ENCODE assay signal across 24 mouse cellular contexts in the genomic region with DNA sequence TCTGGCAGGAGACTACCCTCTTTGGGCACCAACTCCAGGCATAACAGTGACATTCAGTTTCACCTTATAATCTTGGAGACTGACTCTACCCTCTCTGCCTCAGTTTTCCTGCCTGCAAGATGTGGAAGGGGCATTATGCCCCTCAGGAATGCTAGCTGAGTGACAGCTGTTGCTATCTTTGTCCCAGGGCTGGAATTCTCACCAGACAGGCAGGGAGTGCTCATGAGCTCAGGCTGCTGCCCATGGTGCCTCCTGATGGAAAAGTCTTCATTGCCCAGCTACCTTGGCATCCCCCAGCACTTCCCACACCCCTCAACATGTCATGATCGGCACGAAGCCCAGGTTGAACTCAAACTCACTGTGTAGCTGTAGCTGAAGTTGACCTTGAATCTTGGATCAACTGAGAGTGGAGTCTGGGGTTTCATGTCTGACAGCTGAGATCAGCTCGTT. TPM values are rescaled to one million over a fixed set of nuclear protein-coding genes. Genes with fewer than 3 reads are reported as not detected.
A peak's percentile ranks its signal among the peaks of the same experiment; 100 is the strongest.
DNase-seq lines count a peak whose midpoint lies in the region; ATAC-seq and TF ChIP-seq lines count a peak whose summit lies in the region.
"Had no signal": no experiment of that assay in that cellular context is flagged by ENCODE, and none has a peak within 500 bp of the region (broad histone marks: within the 10 kb centered on the region; RNA-seq: fewer than 3 reads in every experiment).

No protein-coding gene starts in this region.

- no peak for DNase-seq in embryonic facial prominence, embryonic 10.5 days (ENCODE audit: low spot score)
- no peak for DNase-seq in liver, embryonic 13.5 days
- no peak for DNase-seq in liver, embryonic 11.5 days (ENCODE audit: low spot score)
- DNase-seq in left cerebral cortex, adult 2 months (ENCODE audit: extremely low spot score in 1 of 2, low spot score in 2 of 2), result no peak
- DNase-seq in thymus, postnatal 14 days, result no peak
- DNase-seq: adrenal gland, postnatal 14 days; cerebellum, adult 2 months; kidney, adult 8-10 months; kidney, postnatal 4 days; left cerebral cortex, postnatal 4 days; lung, adult 18-20 months; lung, postnatal 4 days; spleen, adult 18-20 months; thymus, postnatal 4 days had no signal

- H3K27me3 ChIP-seq in embryonic facial prominence, embryonic 13.5 days, result no peaks in the 10 kb centered on the region
- H3K27me3 ChIP-seq in embryonic facial prominence, embryonic 10.5 days (replicated peaks; ENCODE audit: low read depth, poor library complexity, severe bottlenecking), result no peaks in the 10 kb centered on the region
- H3K27me3 ChIP-seq in liver, embryonic 13.5 days, result no peaks in the 10 kb centered on the region
- no peaks in the 10 kb centered on the region for H3K27me3 ChIP-seq in liver, embryonic 11.5 days (replicated peaks; ENCODE audit: control insufficient read depth, insufficient read depth, low read length)
- H3K27me3 ChIP-seq in heart, embryonic 13.5 days (replicated peaks), result no peaks in the 10 kb centered on the region
- no peaks in the 10 kb centered on the region for H3K27me3 ChIP-seq in limb, embryonic 15.5 days
- H3K27me3 ChIP-seq: hindbrain, embryonic 15.5 days; neural tube, embryonic 12.5 days had no signal

- ATAC-seq in embryonic facial prominence, embryonic 13.5 days (ENCODE audit: insufficient number of reproducible peaks, insufficient read depth, low FRiP score, low TSS enrichment, low read depth), result no peak
- no peak for ATAC-seq in liver, embryonic 13.5 days (ENCODE audit: low read depth)
- no peak for ATAC-seq in liver, embryonic 11.5 days (replicated peaks; ENCODE audit: low FRiP score)
- ATAC-seq in heart, embryonic 13.5 days (ENCODE audit: extremely low read depth, insufficient number of reproducible peaks, low FRiP score, low TSS enrichment), result no peak
- no peak for ATAC-seq in limb, embryonic 15.5 days (ENCODE audit: insufficient number of reproducible peaks, low FRiP score, low TSS enrichment, low read depth)
- ATAC-seq: midbrain, embryonic 16.5 days had no signal

- peaks cover 62% of the 10 kb centered on the region for H3K36me3 ChIP-seq in embryonic facial prominence, embryonic 13.5 days
- peaks cover 69% of the 10 kb centered on the region for H3K36me3 ChIP-seq in embryonic facial prominence, embryonic 10.5 days (replicated peaks)
- H3K36me3 ChIP-seq in liver, embryonic 13.5 days, result peaks cover 61% of the 10 kb centered on the region
- H3K36me3 ChIP-seq in liver, embryonic 11.5 days (ENCODE audit: control insufficient read depth, insufficient read depth, low read length), result peaks cover 27% of the 10 kb centered on the region
- peaks cover 58% of the 10 kb centered on the region for H3K36me3 ChIP-seq in heart, embryonic 13.5 days
- peaks cover 57% of the 10 kb centered on the region for H3K36me3 ChIP-seq in limb, embryonic 15.5 days

- no peak for TF ChIP-seq CTCF in left cerebral cortex, adult 2 months (IDR thresholded peaks at IDR 0.05)

- H3K9ac ChIP-seq in embryonic facial prominence, embryonic 13.5 days, result no peak overlapping the region
- H3K9ac ChIP-seq in liver, embryonic 13.5 days, result no peak overlapping the region
- no peak overlapping the region for H3K9ac ChIP-seq in liver, embryonic 11.5 days (ENCODE audit: low read depth, low read length)
- H3K9ac ChIP-seq in heart, embryonic 13.5 days, result peak overlapping the region; percentile 75
- no peak overlapping the region for H3K9ac ChIP-seq in limb, embryonic 15.5 days
- H3K9ac ChIP-seq: hindbrain, embryonic 15.5 days; neural tube, embryonic 12.5 days had no signal

- 87% methylated on average over 3 of the region's 3 CpGs for WGBS in embryonic facial prominence, embryonic 13.5 days
- WGBS in embryonic facial prominence, embryonic 10.5 days, result 88% methylated on average over 3 of the region's 3 CpGs
- WGBS in liver, embryonic 13.5 days (ENCODE audit: insufficient replicate concordance), result 64% methylated on average over 3 of the region's 3 CpGs
- WGBS in liver, embryonic 11.5 days, result 72% methylated on average over 3 of the region's 3 CpGs
- WGBS in heart, embryonic 13.5 days, result 45% methylated on average over 3 of the region's 3 CpGs
- 78% methylated on average over 3 of the region's 3 CpGs for WGBS in limb, embryonic 15.5 days

- H3K4me1 ChIP-seq in embryonic facial prominence, embryonic 13.5 days, result peaks cover 38% of the 10 kb centered on the region
- H3K4me1 ChIP-seq in embryonic facial prominence, embryonic 10.5 days, result peaks cover 36% of the 10 kb centered on the region
- H3K4me1 ChIP-seq in liver, embryonic 13.5 days (replicated peaks), result peaks cover 71% of the 10 kb centered on the region
- H3K4me1 ChIP-seq in liver, embryonic 11.5 days (replicated peaks; ENCODE audit: control insufficient read depth, insufficient read depth, low read length), result peaks cover 26% of the 10 kb centered on the region
- peaks cover 66% of the 10 kb centered on the region for H3K4me1 ChIP-seq in heart, embryonic 13.5 days
- H3K4me1 ChIP-seq in limb, embryonic 15.5 days, result peaks cover 47% of the 10 kb centered on the region

- intact Hi-C loops in left cerebral cortex, adult 2 months (cut with DNase I), result no loop called here

- no peak overlapping the region for H3K4me2 ChIP-seq in embryonic facial prominence, embryonic 13.5 days
- H3K4me2 ChIP-seq in liver, embryonic 13.5 days, result no peak overlapping the region
- H3K4me2 ChIP-seq in liver, embryonic 11.5 days, result no peak overlapping the region
- H3K4me2 ChIP-seq in heart, embryonic 13.5 days, result peak overlapping the region; percentile 30
- H3K4me2 ChIP-seq in limb, embryonic 15.5 days, result no peak overlapping the region
- H3K4me2 ChIP-seq: hindbrain, embryonic 15.5 days; neural tube, embryonic 12.5 days had no signal

- no peaks in the 10 kb centered on the region for H3K9me3 ChIP-seq in embryonic facial prominence, embryonic 13.5 days
- no peaks in the 10 kb centered on the region for H3K9me3 ChIP-seq in embryonic facial prominence, embryonic 10.5 days
- H3K9me3 ChIP-seq in liver, embryonic 13.5 days (replicated peaks), result no peaks in the 10 kb centered on the region
- H3K9me3 ChIP-seq in liver, embryonic 11.5 days (ENCODE audit: control insufficient read depth, low read length), result no peaks in the 10 kb centered on the region
- H3K9me3 ChIP-seq in heart, embryonic 13.5 days, result no peaks in the 10 kb centered on the region
- H3K9me3 ChIP-seq in limb, embryonic 15.5 days, result no peaks in the 10 kb centered on the region
- H3K9me3 ChIP-seq: hindbrain, embryonic 15.5 days; neural tube, embryonic 12.5 days had no signal

- H3K27ac ChIP-seq in embryonic facial prominence, embryonic 13.5 days, result 0 out of 2 replicates have a peak overlapping the region, but pooled peaks have one; percentile 34
- no peak overlapping the region for H3K27ac ChIP-seq in embryonic facial prominence, embryonic 10.5 days (replicated peaks)
- H3K27ac ChIP-seq in liver, embryonic 13.5 days, result 0 out of 2 replicates have a peak overlapping the region, but pooled peaks have one; percentile 6
- no peak overlapping the region for H3K27ac ChIP-seq in liver, embryonic 11.5 days (ENCODE audit: low read depth, low read length)
- H3K27ac ChIP-seq in heart, embryonic 13.5 days (replicated peaks), result peak overlapping the region; percentile 88
- H3K27ac ChIP-seq in limb, embryonic 15.5 days, result peak overlapping the region; percentile 43; the same call in 1 of the 2 replicates
- no peak overlapping the region for H3K27ac ChIP-seq in left cerebral cortex, adult 2 months
- H3K27ac ChIP-seq: hindbrain, embryonic 15.5 days; neural tube, embryonic 12.5 days had no signal

- H3K4me3 ChIP-seq in embryonic facial prominence, embryonic 13.5 days, result no peak overlapping the region
- H3K4me3 ChIP-seq in embryonic facial prominence, embryonic 10.5 days, result no peak overlapping the region
- no peak overlapping the region for H3K4me3 ChIP-seq in liver, embryonic 13.5 days (replicated peaks)
- no peak overlapping the region for H3K4me3 ChIP-seq in liver, embryonic 11.5 days (ENCODE audit: low read depth, low read length)
- no peak overlapping the region for H3K4me3 ChIP-seq in heart, embryonic 13.5 days
- H3K4me3 ChIP-seq in limb, embryonic 15.5 days, result no peak overlapping the region
- no peak overlapping the region for H3K4me3 ChIP-seq in left cerebral cortex, adult 2 months
- H3K4me3 ChIP-seq: hindbrain, embryonic 15.5 days; neural tube, embryonic 12.5 days had no signal

RNA-seq across cellular contexts. Expression of a gene that starts 6.1 kb away (rescaled TPM):
- polyA plus RNA-seq in embryonic facial prominence, embryonic 13.5 days (2015; fragmentation: Nextera tagmentation; extraction: Ambion mirVana), result 13.5 and 14.1 TPM in 2 replicates
- polyA plus RNA-seq in embryonic facial prominence, embryonic 10.5 days (2016; fragmentation: Nextera tagmentation; extraction: Ambion mirVana), result 12.5 and 13.2 TPM in 2 replicates
- 6.1 and 7.1 TPM in 2 replicates for polyA plus RNA-seq in liver, embryonic 13.5 days (2015; fragmentation: Nextera tagmentation; extraction: Ambion mirVana)
- polyA plus RNA-seq in liver, embryonic 11.5 days (2014; fragmentation: Nextera tagmentation; extraction: Ambion mirVana), result 14.0 and 15.0 TPM in 2 replicates
- polyA plus RNA-seq in heart, embryonic 13.5 days (2015; fragmentation: Nextera tagmentation; extraction: Ambion mirVana), result 17.2 and 18.5 TPM in 2 replicates
- polyA plus RNA-seq in limb, embryonic 15.5 days (2015; fragmentation: Nextera tagmentation; extraction: Ambion mirVana), result 14.9 and 19.7 TPM in 2 replicates
- 10 to 100 TPM; 31.8 to 34.6 TPM for total RNA-seq in left cerebral cortex, adult 2 months (2021)

RNA-seq across cellular contexts. Expression of a gene that starts 13.9 kb away (rescaled TPM):
- polyA plus RNA-seq in embryonic facial prominence, embryonic 13.5 days (2015; fragmentation: Nextera tagmentation; extraction: Ambion mirVana), result 4.1 and 4.3 TPM in 2 replicates
- 3.2 and 3.7 TPM in 2 replicates for polyA plus RNA-seq in embryonic facial prominence, embryonic 10.5 days (2016; fragmentation: Nextera tagmentation; extraction: Ambion mirVana)
- 2.3 and 2.7 TPM in 2 replicates for polyA plus RNA-seq in liver, embryonic 13.5 days (2015; fragmentation: Nextera tagmentation; extraction: Ambion mirVana)
- polyA plus RNA-seq in liver, embryonic 11.5 days (2014; fragmentation: Nextera tagmentation; extraction: Ambion mirVana), result 5.8 and 6.2 TPM in 2 replicates
- polyA plus RNA-seq in heart, embryonic 13.5 days (2015; fragmentation: Nextera tagmentation; extraction: Ambion mirVana), result 7.7 and 8.4 TPM in 2 replicates
- 7.1 and 8.6 TPM in 2 replicates for polyA plus RNA-seq in limb, embryonic 15.5 days (2015; fragmentation: Nextera tagmentation; extraction: Ambion mirVana)
- total RNA-seq in left cerebral cortex, adult 2 months (2021), result 1 to 10 TPM; 6.9 to 7.2 TPM

RNA-seq across cellular contexts. Expression of a gene that starts 30.0 kb away (rescaled TPM):
- polyA plus RNA-seq in embryonic facial prominence, embryonic 13.5 days (2015; fragmentation: Nextera tagmentation; extraction: Ambion mirVana), result 65.8 and 83.2 TPM in 2 replicates
- polyA plus RNA-seq in embryonic facial prominence, embryonic 10.5 days (2016; fragmentation: Nextera tagmentation; extraction: Ambion mirVana), result 67.7 and 72.2 TPM in 2 replicates
- 24.9 and 27.1 TPM in 2 replicates for polyA plus RNA-seq in liver, embryonic 13.5 days (2015; fragmentation: Nextera tagmentation; extraction: Ambion mirVana)
- 48.4 and 53.7 TPM in 2 replicates for polyA plus RNA-seq in liver, embryonic 11.5 days (2014; fragmentation: Nextera tagmentation; extraction: Ambion mirVana)
- polyA plus RNA-seq in heart, embryonic 13.5 days (2015; fragmentation: Nextera tagmentation; extraction: Ambion mirVana), result 67.1 and 71.8 TPM in 2 replicates
- 94.2 and 114 TPM in 2 replicates for polyA plus RNA-seq in limb, embryonic 15.5 days (2015; fragmentation: Nextera tagmentation; extraction: Ambion mirVana)
- 10 to 100 TPM in 1 of 2 experiments, 1 to 10 TPM in 1; 7.7 to 11.4 TPM for total RNA-seq in left cerebral cortex, adult 2 months (2021)

RNA-seq across cellular contexts. Expression of a gene that starts 37.4 kb away (rescaled TPM):
- not detected in 2 replicates for polyA plus RNA-seq in embryonic facial prominence, embryonic 13.5 days (2015; fragmentation: Nextera tagmentation; extraction: Ambion mirVana)
- polyA plus RNA-seq in embryonic facial prominence, embryonic 10.5 days (2016; fragmentation: Nextera tagmentation; extraction: Ambion mirVana), result not detected in 2 replicates
- not detected in 2 replicates for polyA plus RNA-seq in liver, embryonic 13.5 days (2015; fragmentation: Nextera tagmentation; extraction: Ambion mirVana)
- not detected in 2 replicates for polyA plus RNA-seq in liver, embryonic 11.5 days (2014; fragmentation: Nextera tagmentation; extraction: Ambion mirVana)
- polyA plus RNA-seq in heart, embryonic 13.5 days (2015; fragmentation: Nextera tagmentation; extraction: Ambion mirVana), result not detected in 2 replicates
- polyA plus RNA-seq in limb, embryonic 15.5 days (2015; fragmentation: Nextera tagmentation; extraction: Ambion mirVana), result not detected in 2 replicates
- not detected for total RNA-seq in left cerebral cortex, adult 2 months (2021)
- total RNA-seq: adrenal gland, postnatal 14 days; common myeloid progenitor, adult 5-6 weeks; layer of hippocampus, postnatal 25 days; left cerebral cortex, postnatal 4 days had no signal
- polyA plus RNA-seq: cerebellum, adult 2 months; embryonic facial prominence, embryonic 14.5 days; forebrain, embryonic 11.5 days; hindbrain, embryonic 15.5 days; midbrain, embryonic 16.5 days; neural tube, embryonic 12.5 days had no signal

RNA-seq across cellular contexts. Expression of a gene that starts 40.5 kb away (rescaled TPM):
- 135 and 143 TPM in 2 replicates for polyA plus RNA-seq in embryonic facial prominence, embryonic 13.5 days (2015; fragmentation: Nextera tagmentation; extraction: Ambion mirVana)
- 279 and 301 TPM in 2 replicates for polyA plus RNA-seq in embryonic facial prominence, embryonic 10.5 days (2016; fragmentation: Nextera tagmentation; extraction: Ambion mirVana)
- polyA plus RNA-seq in liver, embryonic 13.5 days (2015; fragmentation: Nextera tagmentation; extraction: Ambion mirVana), result 121 and 131 TPM in 2 replicates
- polyA plus RNA-seq in liver, embryonic 11.5 days (2014; fragmentation: Nextera tagmentation; extraction: Ambion mirVana), result 172 and 182 TPM in 2 replicates
- polyA plus RNA-seq in heart, embryonic 13.5 days (2015; fragmentation: Nextera tagmentation; extraction: Ambion mirVana), result 70.7 and 74.7 TPM in 2 replicates
- polyA plus RNA-seq in limb, embryonic 15.5 days (2015; fragmentation: Nextera tagmentation; extraction: Ambion mirVana), result 107 and 108 TPM in 2 replicates
- under 1 TPM; 0.70 to 0.91 TPM for total RNA-seq in left cerebral cortex, adult 2 months (2021)

Comparison
In these comparisons a context has a peak if more than half of its experiments do, and no peak if none do; other contexts are left out.
1. H3K27ac ChIP-seq: peak in embryonic facial prominence, embryonic 13.5 days (single experiment), liver, embryonic 13.5 days (single experiment), heart, embryonic 13.5 days (single experiment) and limb, embryonic 15.5 days (single experiment); none in embryonic facial prominence, embryonic 10.5 days (single experiment), liver, embryonic 11.5 days (single experiment) and left cerebral cortex, adult 2 months (single experiment).